Comparison of ENCODE assay signal across 9 mouse cellular contexts in genomic region chr19:21135297-21135997, GRCm38 (mm10).
A peak's percentile ranks its signal among the peaks of the same experiment; 100 is the strongest.
DNase-seq lines count a peak whose midpoint lies in the region; ATAC-seq lines count a peak whose summit lies in the region.
"Had no signal": no experiment of that assay in that cellular context is flagged by ENCODE, and none has a peak within 500 bp of the region (broad histone marks: within the 10 kb centered on the region; RNA-seq: fewer than 3 reads in every experiment).

No protein-coding gene starts in this region.

- no peaks in the 10 kb centered on the region for H3K27me3 ChIP-seq in neural tube, embryonic 14.5 days (ENCODE audit: control insufficient read depth, insufficient read depth, low read length)
- H3K27me3 ChIP-seq in liver, embryonic 11.5 days (replicated peaks; ENCODE audit: control insufficient read depth, insufficient read depth, low read length): no peaks in the 10 kb centered on the region
- H3K27me3 ChIP-seq: liver, embryonic 13.5 days had no signal

- DNase-seq in embryo, embryonic 10.5 days (ENCODE audit: low spot score): peak; percentile 39
- DNase-seq in embryo, embryonic 10 days (ENCODE audit: low spot score): no peak
- DNase-seq in cerebellum, postnatal 36 days: peak; percentile 77 to 83
- peak; percentile 11 to 15 for DNase-seq in layer of hippocampus, adult 8-10 months (ENCODE audit: low spot score in 2 of 2)
- DNase-seq in T-cell, adult 2 months (ENCODE audit: low spot score): no peak
- DNase-seq in liver, embryonic 11.5 days (ENCODE audit: low spot score): no peak
- DNase-seq in gastrocnemius, postnatal 4 days (ENCODE audit: low spot score in 2 of 2): no peak
- DNase-seq: liver, embryonic 13.5 days had no signal

- H3K36me3 ChIP-seq in neural tube, embryonic 14.5 days (ENCODE audit: control insufficient read depth, insufficient read depth, low read length): no peaks in the 10 kb centered on the region
- no peaks in the 10 kb centered on the region for H3K36me3 ChIP-seq in liver, embryonic 11.5 days (ENCODE audit: control insufficient read depth, insufficient read depth, low read length)
- H3K36me3 ChIP-seq: liver, embryonic 13.5 days had no signal

- H3K27ac ChIP-seq in neural tube, embryonic 14.5 days (ENCODE audit: low read depth, low read length): no peak overlapping the region
- no peak overlapping the region for H3K27ac ChIP-seq in liver, embryonic 11.5 days (ENCODE audit: low read depth, low read length)
- H3K27ac ChIP-seq: liver, embryonic 13.5 days had no signal

- no peak overlapping the region for H3K9ac ChIP-seq in neural tube, embryonic 14.5 days (replicated peaks; ENCODE audit: low read depth, low read length)
- H3K9ac ChIP-seq in liver, embryonic 11.5 days (ENCODE audit: low read depth, low read length): no peak overlapping the region
- H3K9ac ChIP-seq: liver, embryonic 13.5 days had no signal

- H3K4me2 ChIP-seq in neural tube, embryonic 14.5 days (ENCODE audit: low read depth, low read length): no peak overlapping the region
- no peak overlapping the region for H3K4me2 ChIP-seq in liver, embryonic 11.5 days
- H3K4me2 ChIP-seq: liver, embryonic 13.5 days had no signal

- ATAC-seq in neural tube, embryonic 14.5 days (ENCODE audit: low read depth): peak; percentile 74; the same call in 1 of the 2 replicates
- no peak for ATAC-seq in liver, embryonic 11.5 days (replicated peaks; ENCODE audit: low FRiP score)

- H3K9me3 ChIP-seq in neural tube, embryonic 14.5 days (ENCODE audit: control insufficient read depth, low read length): no peaks in the 10 kb centered on the region
- H3K9me3 ChIP-seq in liver, embryonic 11.5 days (ENCODE audit: control insufficient read depth, low read length): no peaks in the 10 kb centered on the region
- H3K9me3 ChIP-seq: liver, embryonic 13.5 days had no signal

- no peak overlapping the region for H3K4me3 ChIP-seq in neural tube, embryonic 14.5 days (ENCODE audit: low read depth, low read length)
- H3K4me3 ChIP-seq in liver, embryonic 11.5 days (ENCODE audit: low read depth, low read length): no peak overlapping the region
- H3K4me3 ChIP-seq: liver, embryonic 13.5 days had no signal

- 21% methylated on average over 6 of the region's 6 CpGs for WGBS in neural tube, embryonic 14.5 days
- WGBS in liver, embryonic 11.5 days: 67% methylated on average over 6 of the region's 6 CpGs

- H3K4me1 ChIP-seq in neural tube, embryonic 14.5 days (ENCODE audit: control insufficient read depth, insufficient read depth, low read length): 0 out of 2 replicates have a peak, but pooled peaks cover 7% of the 10 kb centered on the region
- H3K4me1 ChIP-seq in liver, embryonic 11.5 days (replicated peaks; ENCODE audit: control insufficient read depth, insufficient read depth, low read length): no peaks in the 10 kb centered on the region
- H3K4me1 ChIP-seq: liver, embryonic 13.5 days had no signal

Comparison
In these comparisons a context has a peak if more than half of its experiments do, and no peak if none do; other contexts are left out.
1. DNase-seq: peak in embryo, embryonic 10.5 days (single experiment), cerebellum, postnatal 36 days (2 of 2) and layer of hippocampus, adult 8-10 months (2 of 2); none in embryo, embryonic 10 days (single experiment), T-cell, adult 2 months (single experiment), liver, embryonic 11.5 days (single experiment) and gastrocnemius, postnatal 4 days (0 of 2).